Mouse (Mus musculus): ENCODE data around the gene Notch4. TPM values are rescaled to one million over a fixed set of nuclear protein-coding genes. Genes with fewer than 3 reads are reported as not detected.

The Notch4 gene
- total and polyA plus RNA-seq, 2 experiments from 2014 or later, result 6.1 to 11.4 TPM

DNA sequence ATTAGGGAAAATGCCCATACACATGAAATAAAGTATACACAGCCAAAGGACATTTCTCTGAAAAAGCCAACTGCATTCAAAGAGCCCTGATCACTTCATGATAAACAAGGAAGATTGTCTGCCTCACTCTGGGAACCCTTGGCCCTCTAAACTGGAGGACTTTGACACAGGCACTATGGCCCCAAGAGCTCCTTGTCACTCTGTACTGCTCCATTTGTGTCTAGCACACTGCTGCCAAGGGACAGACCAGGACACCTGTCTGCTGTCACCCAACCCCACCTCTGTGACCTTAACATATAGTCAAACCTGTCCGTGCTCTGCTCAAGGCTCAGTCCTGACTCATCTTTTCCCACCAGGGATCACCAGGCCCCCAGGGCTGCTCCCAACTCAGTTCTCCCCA lies 17.3 kb upstream of the Notch4 start:
- TF ChIP-seq CTCF (IDR thresholded peaks at IDR 0.05; ENCODE audit: low read depth), result no peak
- no peak overlapping the region for H3K27ac ChIP-seq
- no peak overlapping the region for H3K4me3 ChIP-seq (ENCODE audit: low read length)

DNA sequence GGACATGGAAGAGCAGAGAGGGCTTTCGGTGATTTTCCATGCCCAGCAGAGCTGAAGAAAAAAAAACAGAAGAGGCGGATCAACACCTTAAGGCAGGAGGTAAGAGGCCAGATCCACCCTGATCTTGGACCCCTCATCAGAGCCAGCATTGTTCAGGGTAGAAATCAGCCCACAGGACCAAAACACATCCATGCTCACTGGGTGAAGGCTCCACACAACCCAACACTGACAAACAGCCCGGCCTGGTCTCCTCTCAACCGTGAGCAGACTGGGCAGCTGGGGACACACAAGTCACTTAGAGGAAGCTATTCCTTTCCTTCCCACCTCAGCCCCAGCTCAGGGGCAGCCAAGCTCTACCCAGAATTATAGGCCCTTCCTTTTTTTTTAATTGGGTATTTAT lies 16.5 kb upstream of the Notch4 start:
- DNase-seq (ENCODE audit: low spot score), result no peak

More for the DNA sequence above, 17.3 kb upstream of the Notch4 start:
- Histone ChIP-seq H3K4me2 (ENCODE audit: low read depth, low read length) (no peak overlapping the region), H3K9ac (replicated peaks; ENCODE audit: low read length) (no peak overlapping the region), H3K4me1 (ENCODE audit: insufficient read depth, low read length) (no peaks in the 10 kb centered on the region), H3K9me3 (ENCODE audit: low read length) (no peaks in the 10 kb centered on the region), H3K27me3 (ENCODE audit: insufficient read depth, low read length) (no peaks in the 10 kb centered on the region), H3K36me3 (ENCODE audit: insufficient read depth, low read length) (no peaks in the 10 kb centered on the region)
- no peak for ATAC-seq
- WGBS, result 95% methylated on average over 1 of the region's 1 CpGs
- no peak for DNase-seq (ENCODE audit: low spot score)

DNA sequence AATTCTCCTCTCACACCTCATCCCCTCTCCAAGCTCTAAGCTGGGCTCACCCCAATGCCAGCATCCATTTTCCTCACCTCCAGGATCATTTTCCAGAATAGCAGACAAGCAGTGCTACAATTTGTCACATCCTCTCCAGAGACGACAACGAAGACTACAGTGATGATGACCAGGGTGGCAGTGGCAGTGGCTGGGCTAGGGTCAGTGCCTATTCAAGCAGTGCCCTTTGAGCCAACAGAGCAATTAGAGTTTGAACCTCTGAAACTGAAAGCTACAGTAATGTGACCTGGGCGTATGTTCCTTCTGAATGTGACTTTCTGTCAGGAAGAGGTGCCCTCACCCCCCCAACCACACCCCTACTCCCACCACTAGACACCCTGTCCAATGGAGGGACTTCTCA lies 14.9 kb upstream of the Notch4 start:
- WGBS, result 91% methylated on average over 3 of the region's 3 CpGs
- H3K9ac ChIP-seq (replicated peaks; ENCODE audit: low read length), result no peak overlapping the region
- H3K4me2 ChIP-seq (ENCODE audit: low read depth, low read length), result no peak overlapping the region
- TF ChIP-seq CTCF (IDR thresholded peaks at IDR 0.05; ENCODE audit: low read depth), result no peak
- ATAC-seq (no peak), DNase-seq (ENCODE audit: low spot score) (no peak)
- no peak overlapping the region for H3K27ac ChIP-seq
- no peaks in the 10 kb centered on the region for H3K4me1 ChIP-seq (ENCODE audit: insufficient read depth, low read length)
- no peaks in the 10 kb centered on the region for H3K27me3 ChIP-seq (ENCODE audit: insufficient read depth, low read length)
- H3K9me3 ChIP-seq (ENCODE audit: low read length), result no peaks in the 10 kb centered on the region
- no peaks in the 10 kb centered on the region for H3K36me3 ChIP-seq (ENCODE audit: insufficient read depth, low read length)
- H3K4me3 ChIP-seq (ENCODE audit: low read length), result no peak overlapping the region

More for the DNA sequence above, 16.5 kb upstream of the Notch4 start:
- no peaks in the 10 kb centered on the region for H3K4me1 ChIP-seq (ENCODE audit: insufficient read depth, low read length)
- H3K4me2 ChIP-seq (ENCODE audit: low read depth, low read length), result no peak overlapping the region
- no peak for TF ChIP-seq CTCF (IDR thresholded peaks at IDR 0.05; ENCODE audit: low read depth)
- no peaks in the 10 kb centered on the region for H3K9me3 ChIP-seq (ENCODE audit: low read length)
- no peak overlapping the region for H3K27ac ChIP-seq
- no peak overlapping the region for H3K4me3 ChIP-seq (ENCODE audit: low read length)
- H3K9ac ChIP-seq (replicated peaks; ENCODE audit: low read length), result no peak overlapping the region
- WGBS, result 89% methylated on average over 4 of the region's 4 CpGs
- no peaks in the 10 kb centered on the region for H3K27me3 ChIP-seq (ENCODE audit: insufficient read depth, low read length)
- no peaks in the 10 kb centered on the region for H3K36me3 ChIP-seq (ENCODE audit: insufficient read depth, low read length)
- ATAC-seq, result no peak

DNA sequence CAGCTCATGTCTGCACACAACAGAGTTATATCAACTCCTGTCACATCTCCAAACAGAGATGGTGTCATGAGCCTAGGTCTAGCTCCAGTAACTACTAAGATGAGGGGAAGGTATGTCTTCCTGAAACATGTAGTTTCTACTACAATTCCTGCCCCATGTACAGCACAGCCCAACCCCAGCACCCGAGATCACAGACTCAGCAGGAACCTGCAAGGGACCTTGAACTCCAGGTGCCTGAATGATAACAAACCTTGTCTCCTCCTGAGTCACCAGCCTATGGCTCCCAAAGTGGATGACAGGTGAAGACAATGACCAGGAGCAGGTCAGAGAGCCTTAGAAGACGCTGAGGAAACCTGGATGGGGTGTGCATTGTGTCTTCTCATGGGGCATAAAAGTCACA lies 14.2 kb upstream of the Notch4 start:
- no peak for ATAC-seq
- DNase-seq (ENCODE audit: low spot score), result no peak
- Histone ChIP-seq H3K4me3 (ENCODE audit: low read length) (no peak overlapping the region), H3K4me2 (ENCODE audit: low read depth, low read length) (no peak overlapping the region), H3K9me3 (ENCODE audit: low read length) (no peaks in the 10 kb centered on the region), H3K27ac (no peak overlapping the region), H3K36me3 (ENCODE audit: insufficient read depth, low read length) (no peaks in the 10 kb centered on the region), H3K4me1 (ENCODE audit: insufficient read depth, low read length) (no peaks in the 10 kb centered on the region), H3K27me3 (ENCODE audit: insufficient read depth, low read length) (no peaks in the 10 kb centered on the region), H3K9ac (replicated peaks; ENCODE audit: low read length) (no peak overlapping the region)
- 71% methylated on average over 2 of the region's 2 CpGs for whole genome bisulfite sequencing
- no peak for TF ChIP-seq CTCF (IDR thresholded peaks at IDR 0.05; ENCODE audit: low read depth)

DNA sequence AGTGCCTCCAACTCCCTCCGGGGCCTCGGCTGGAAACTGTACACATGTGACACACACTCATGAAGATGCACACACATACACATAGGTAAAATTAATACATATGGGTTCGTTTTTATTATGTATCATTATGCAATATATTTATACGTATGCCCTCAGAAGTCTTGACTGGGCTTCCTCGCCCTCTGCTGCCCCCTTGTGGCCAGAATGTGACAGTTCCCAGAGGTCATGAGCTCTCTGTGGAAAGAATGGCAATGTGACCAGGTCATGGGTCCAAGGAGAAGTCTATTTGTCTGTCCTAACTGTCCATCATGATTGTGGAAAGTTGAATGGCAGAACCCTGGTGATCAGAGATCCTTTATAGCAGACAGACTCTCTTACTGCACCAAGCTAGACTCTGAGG lies 8.6 kb upstream of the Notch4 start:
- Histone ChIP-seq H3K27ac (no peak overlapping the region), H3K27me3 (ENCODE audit: insufficient read depth, low read length) (no peaks in the 10 kb centered on the region), H3K4me3 (ENCODE audit: low read length) (no peak overlapping the region), H3K9ac (replicated peaks; ENCODE audit: low read length) (no peak overlapping the region), H3K9me3 (ENCODE audit: low read length) (no peaks in the 10 kb centered on the region), H3K4me2 (ENCODE audit: low read depth, low read length) (no peak overlapping the region), H3K4me1 (ENCODE audit: insufficient read depth, low read length) (no peaks in the 10 kb centered on the region), H3K36me3 (ENCODE audit: insufficient read depth, low read length) (no peaks in the 10 kb centered on the region)
- DNase-seq (ENCODE audit: low spot score) (peak; percentile 72), ATAC-seq (no peak)
- WGBS, result 22% methylated on average over 5 of the region's 5 CpGs
- TF ChIP-seq CTCF (IDR thresholded peaks at IDR 0.05; ENCODE audit: low read depth), result peak; percentile 90

GRCm38 (mm10) chr17:34556406-34556805 lies 7.7 kb upstream of the Notch4 start:
- TF ChIP-seq CTCF (IDR thresholded peaks at IDR 0.05; ENCODE audit: low read depth), result no peak
- 85% methylated on average over 8 of the region's 8 CpGs for WGBS
- Histone ChIP-seq H3K27me3 (ENCODE audit: insufficient read depth, low read length) (no peaks in the 10 kb centered on the region), H3K9me3 (ENCODE audit: low read length) (no peaks in the 10 kb centered on the region), H3K9ac (replicated peaks; ENCODE audit: low read length) (no peak overlapping the region), H3K4me3 (ENCODE audit: low read length) (no peak overlapping the region), H3K4me2 (ENCODE audit: low read depth, low read length) (no peak overlapping the region), H3K27ac (no peak overlapping the region), H3K4me1 (ENCODE audit: insufficient read depth, low read length) (no peaks in the 10 kb centered on the region), H3K36me3 (ENCODE audit: insufficient read depth, low read length) (no peaks in the 10 kb centered on the region)
- ATAC-seq (no peak), DNase-seq (ENCODE audit: low spot score) (no peak)

- H3K36me3 ChIP-seq (ENCODE audit: insufficient read depth, low read length), result no peaks in the 10 kb centered on the region
- WGBS, result 78% methylated on average over 11 of the region's 11 CpGs
Measured at GRCm38 (mm10) chr17:34557411-34557810, 6.7 kb upstream of the Notch4 start.

More at GRCm38 (mm10) chr17:34557411-34557810, 6.7 kb upstream of the Notch4 start:
- TF ChIP-seq CTCF (IDR thresholded peaks at IDR 0.05; ENCODE audit: low read depth), result no peak
- Histone ChIP-seq H3K9me3 (ENCODE audit: low read length) (no peaks in the 10 kb centered on the region), H3K4me1 (ENCODE audit: insufficient read depth, low read length) (no peaks in the 10 kb centered on the region), H3K27me3 (ENCODE audit: insufficient read depth, low read length) (no peaks in the 10 kb centered on the region), H3K27ac (no peak overlapping the region), H3K9ac (replicated peaks; ENCODE audit: low read length) (no peak overlapping the region), H3K4me2 (ENCODE audit: low read depth, low read length) (no peak overlapping the region), H3K4me3 (ENCODE audit: low read length) (no peak overlapping the region)
- ATAC-seq, result no peak
- no peak for DNase-seq (ENCODE audit: low spot score)

Measured in hindbrain, postnatal 0 days (tissue).